Mouse (Mus musculus): ENCODE measurements around the gene Slc1a5.

Slc1a5 gene

DNA sequence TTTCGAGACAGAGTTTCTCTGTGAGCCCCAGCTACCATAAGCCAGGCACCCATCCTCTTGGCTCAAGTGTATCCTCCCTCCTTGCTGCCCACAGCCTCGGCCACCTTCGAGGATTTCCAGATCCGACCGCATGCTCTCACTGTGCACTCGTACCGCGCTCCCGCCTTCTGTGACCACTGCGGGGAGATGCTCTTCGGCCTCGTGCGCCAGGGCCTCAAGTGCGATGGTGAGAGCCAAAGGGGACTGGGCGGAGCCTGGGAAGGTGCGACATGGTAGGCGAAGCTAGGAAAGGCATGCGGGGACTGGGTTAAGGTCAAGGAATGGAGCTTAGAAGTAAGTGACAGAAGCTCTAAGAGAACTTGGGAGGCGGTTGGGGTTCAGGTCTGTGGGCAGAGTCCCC lies 66.4 kb downstream of the Slc1a5 start:
- no peak for DNase-seq (ENCODE audit: low spot score)

Measured in ovary, postnatal 14 days (tissue).